Mouse (Mus musculus) 3134 (cell line): ENCODE data around the gene Btnl2.

Source experiments
- DNase-seq: peaks from one replicate; pipeline ENCODE4 v3.0.0-alpha.2; 2011; ENCODE audit warnings: low spot score; ENCODE audit not compliant: insufficient read length; ENCODE audit errors: extremely low read depth

Gene Btnl2

GRCm38 (mm10) chr17:34346041-34346440, 8.6 kb upstream of the Btnl2 start:
- no peak for DNase-seq

GRCm38 (mm10) chr17:34347606-34348308, 6.9 kb upstream of the Btnl2 start:
- DNase-seq, result no peak

GRCm38 (mm10) chr17:34349429-34349828, 5.2 kb upstream of the Btnl2 start:
- no peak for DNase-seq

- DNase-seq, result no peak
These were observed 318 bp downstream of the Btnl2 start for GRCm38 (mm10) chr17:34354940-34355339.

- no peak for DNase-seq
These were observed 8.4 kb downstream of the Btnl2 start for GRCm38 (mm10) chr17:34362954-34363546.

- no peak for DNase-seq
These were observed 9.2 kb downstream of the Btnl2 start for GRCm38 (mm10) chr17:34363676-34364310.

- DNase-seq, result no peak
These were observed 10.4 kb downstream of the Btnl2 start for GRCm38 (mm10) chr17:34365031-34365430.

GRCm38 (mm10) chr17:34370563-34370962, 15.9 kb downstream of the Btnl2 start:
- no peak for DNase-seq

GRCm38 (mm10) chr17:34373055-34373709, 18.6 kb downstream of the Btnl2 start:
- DNase-seq, result no peak

GRCm38 (mm10) chr17:34376847-34377246, 22.2 kb downstream of the Btnl2 start, which contains the start of gene Btnl1:
Gene Btnl1, plus strand, starts transcription at chr17:34377132.
- no peak for DNase-seq

- DNase-seq, result no peak
These were observed 23.0 kb downstream of the Btnl2 start for GRCm38 (mm10) chr17:34377450-34378209.

- DNase-seq, result no peak
These were observed 24.1 kb downstream of the Btnl2 start for GRCm38 (mm10) chr17:34378716-34379115.

- DNase-seq, result no peak
These were observed 24.8 kb downstream of the Btnl2 start for GRCm38 (mm10) chr17:34379451-34379850.

GRCm38 (mm10) chr17:34381876-34382275, 27.3 kb downstream of the Btnl2 start:
- no peak for DNase-seq

GRCm38 (mm10) chr17:34383212-34383611, 28.6 kb downstream of the Btnl2 start:
- no peak for DNase-seq

GRCm38 (mm10) chr17:34384699-34385098, 30.1 kb downstream of the Btnl2 start:
- no peak for DNase-seq

GRCm38 (mm10) chr17:34386656-34387055, 32.0 kb downstream of the Btnl2 start:
- no peak for DNase-seq

GRCm38 (mm10) chr17:34388513-34388912, 33.9 kb downstream of the Btnl2 start:
- DNase-seq, result no peak

GRCm38 (mm10) chr17:34391507-34391906, 36.9 kb downstream of the Btnl2 start:
- no peak for DNase-seq

- DNase-seq, result no peak
These were observed 37.7 kb downstream of the Btnl2 start for GRCm38 (mm10) chr17:34392321-34392720.

GRCm38 (mm10) chr17:34397357-34397756, 42.7 kb downstream of the Btnl2 start:
- DNase-seq, result no peak
